Mouse (Mus musculus) kidney, embryonic 16.5 days (tissue): ENCODE data around the gene Osbpl10. TPM values are rescaled to one million over a fixed set of nuclear protein-coding genes. Genes with fewer than 3 reads are reported as not detected.
A peak's percentile ranks its signal among the peaks of the same experiment; 100 is the strongest.

ENCODE experiments used
- ATAC-seq: fragments of 200-750 bp; cut with Nextera tagmentation; 2 replicates; pipeline ENCODE4 v1.8.0; 2017; ENCODE audit warnings: moderate TSS enrichment; ENCODE audit not compliant: low FRiP score, low TSS enrichment
- H3K27ac ChIP-seq: fragments of 300-500 bp; sonication (generic); 2 replicates; pipeline ENCODE4 v1.5.1; 2014; ENCODE audit warnings: low read length
- H3K27me3 ChIP-seq: fragments of 300-500 bp; sonication (generic); 2 replicates; pipeline ENCODE4 v1.6.1; 2014; ENCODE audit warnings: low read length, control low read depth, mixed read lengths; ENCODE audit not compliant: insufficient read depth
- H3K36me3 ChIP-seq: fragments of 300-500 bp; sonication (generic); 2 replicates; pipeline ENCODE4 v1.6.1; 2014; ENCODE audit warnings: low read length, control low read depth, mixed read lengths; ENCODE audit not compliant: insufficient read depth
- H3K4me1 ChIP-seq: fragments of 300-500 bp; sonication (generic); 2 replicates; pipeline ENCODE4 v1.6.1; 2014; ENCODE audit warnings: low read length, control low read depth, mixed read lengths; ENCODE audit not compliant: insufficient read depth
- H3K4me2 ChIP-seq: fragments of 300-500 bp; sonication (generic); replicated peaks from 2 replicates; pipeline ENCODE4 v1.6.1; 2014; ENCODE audit warnings: low read depth, low read length
- H3K4me3 ChIP-seq: fragments of 300-500 bp; sonication (generic); 2 replicates; pipeline ENCODE4 v1.5.1; 2014; ENCODE audit warnings: mild to moderate bottlenecking, low read length
- H3K9ac ChIP-seq: fragments of 300-500 bp; sonication (generic); replicated peaks from 2 replicates; pipeline ENCODE4 v1.6.1; 2014; ENCODE audit warnings: low read length
- H3K9me3 ChIP-seq: fragments of 300-500 bp; sonication (generic); 2 replicates; pipeline ENCODE4 v1.6.1; 2016; ENCODE audit warnings: low read length, control low read depth
- WGBS: fragments of 180-500 bp; shearing (Covaris S2); extraction: QIAGEN DNeasy Blood & Tissue Kit; methylation state at CpG from one replicate; pipeline ENCODE4 v1.1.7; 2014; 5-methylcytosine and 5-hydroxymethylcytosine counted together
- polyA plus RNA-seq: library from polyadenylated mRNA; unstranded; fragments of >200 nt; fragmentation: Nextera tagmentation; extraction: Ambion mirVana; gene quantifications from 2 replicates; pipeline ENCODE4 v1.2.1, GENCODE M21; 2015

Gene Osbpl10
- polyA plus RNA-seq: 2.8 and 3.1 TPM in 2 replicates

DNA sequence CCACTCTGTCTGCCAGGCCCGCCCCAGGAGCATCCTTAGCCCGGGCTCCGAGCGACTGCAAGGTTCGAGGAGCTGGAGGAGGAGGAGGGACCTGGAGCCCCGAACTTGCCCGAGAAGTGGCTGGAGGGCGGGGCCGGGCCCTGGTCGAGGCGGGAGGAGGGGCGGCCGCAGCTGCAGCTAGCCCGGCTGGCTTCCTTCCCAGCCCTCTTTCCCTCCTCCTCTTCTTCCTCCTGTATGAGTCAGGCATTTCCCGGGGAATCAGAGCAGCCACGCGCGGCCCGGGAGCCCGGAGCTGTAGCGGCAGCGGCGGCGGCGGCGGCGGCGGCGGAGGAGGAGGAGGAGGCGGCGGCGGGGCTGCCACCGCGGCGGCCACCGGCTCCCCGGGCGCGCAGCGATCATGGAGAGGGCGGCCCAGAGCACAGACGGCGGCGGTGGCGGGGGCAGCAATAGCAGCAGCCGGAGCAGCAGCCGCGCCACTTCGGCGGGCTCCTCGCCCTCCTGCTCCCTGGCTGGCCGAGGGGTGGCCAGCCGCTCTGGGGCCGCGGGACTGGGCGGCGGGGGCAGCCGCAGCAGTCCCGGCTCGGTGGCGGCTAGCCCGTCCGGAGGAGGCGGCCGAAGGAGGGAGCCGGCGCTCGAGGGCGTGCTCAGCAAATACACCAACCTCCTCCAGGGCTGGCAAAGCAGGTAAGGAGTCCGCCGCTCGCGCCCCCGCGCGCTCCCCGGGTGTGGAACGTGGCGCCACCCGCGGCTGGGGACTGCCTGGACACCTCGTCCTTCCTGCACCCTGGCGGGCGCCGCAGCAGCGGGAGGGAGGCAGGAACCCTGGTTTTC is at the start of gene Osbpl10:
Gene Osbpl10, plus strand, starts transcription at position 289 of the 831 bp plus-strand sequence.
- peak; percentile 89 for ATAC-seq
- peaks cover 21% of the 10 kb centered on the region for H3K4me1 ChIP-seq
- H3K9me3 ChIP-seq: no peaks in the 10 kb centered on the region
- H3K27me3 ChIP-seq: no peaks in the 10 kb centered on the region
- H3K27ac ChIP-seq: peak within 1 kb of the TSS; percentile 85
- no peaks in the 10 kb centered on the region for H3K36me3 ChIP-seq
- WGBS: under 1% methylated on average over 58 of the region's 86 CpGs
- H3K4me2 ChIP-seq: peak within 1 kb of the TSS; percentile 94
- peak within 1 kb of the TSS; percentile 78 for H3K4me3 ChIP-seq
- H3K9ac ChIP-seq: peak within 1 kb of the TSS; percentile 84

DNA sequence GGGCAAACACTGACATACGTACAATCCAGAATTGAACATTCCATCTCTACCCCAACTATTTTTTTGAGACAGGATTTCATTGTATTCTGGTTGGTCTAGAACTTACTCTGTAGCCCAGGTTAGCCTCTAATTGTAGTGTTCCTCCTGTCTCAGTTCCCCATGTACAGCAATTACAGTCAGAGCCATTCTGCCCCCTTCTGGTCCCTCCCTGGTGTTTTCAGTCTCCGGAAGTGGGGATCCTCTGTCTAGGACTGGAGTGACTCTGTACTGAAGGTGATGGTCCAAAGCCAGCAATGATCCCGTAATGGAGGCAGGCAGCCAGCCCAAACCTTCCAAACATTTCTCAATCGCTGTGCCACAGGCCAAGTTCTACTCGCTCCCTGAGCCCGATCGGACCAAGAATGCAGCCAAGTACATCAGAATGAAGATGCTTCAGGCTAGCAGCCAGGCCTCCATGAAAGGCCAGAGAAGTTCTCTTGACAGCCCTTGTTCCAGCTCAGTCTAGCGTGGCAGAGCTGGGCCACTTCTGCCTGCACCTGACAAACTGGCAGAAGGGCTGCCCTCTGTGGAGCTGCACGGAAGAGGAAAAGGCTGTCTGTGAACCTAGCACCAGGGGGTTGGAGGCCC is 47.8 kb upstream of the Osbpl10 start:
- Histone ChIP-seq H3K27me3 (no peaks in the 10 kb centered on the region), H3K4me1 (peaks cover 16% of the 10 kb centered on the region), H3K9ac (no peak overlapping the region), H3K36me3 (no peaks in the 10 kb centered on the region), H3K4me3 (no peak overlapping the region), H3K4me2 (no peak overlapping the region), H3K9me3 (no peaks in the 10 kb centered on the region), H3K27ac (no peak overlapping the region)
- no peak for ATAC-seq
- 74% methylated on average over 9 of the region's 9 CpGs for WGBS

DNA sequence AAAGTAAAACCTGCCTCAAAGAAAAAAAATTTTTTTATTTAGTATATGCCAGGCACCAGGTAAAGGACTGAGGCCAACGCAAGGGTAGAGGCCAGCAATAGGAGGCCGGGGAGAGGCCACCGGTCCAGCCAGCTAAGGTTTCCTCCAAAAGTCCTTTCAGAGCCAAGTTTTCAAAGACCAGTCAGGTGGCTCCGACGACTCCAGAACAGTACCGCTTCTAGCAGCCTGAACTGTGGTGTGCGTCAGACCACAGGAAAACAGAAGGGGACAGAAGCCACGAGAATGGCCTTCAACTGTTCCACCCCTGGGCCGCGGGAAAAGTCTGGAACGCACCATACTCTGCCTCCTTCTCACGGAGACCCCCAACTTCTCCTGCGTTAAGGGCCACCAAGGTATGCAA is 45.8 kb upstream of the Osbpl10 start:
- Histone ChIP-seq H3K36me3 (no peaks in the 10 kb centered on the region), H3K9ac (peak overlapping the region; percentile 80), H3K9me3 (no peaks in the 10 kb centered on the region), H3K27ac (no peak overlapping the region), H3K27me3 (no peaks in the 10 kb centered on the region), H3K4me1 (peaks cover 10% of the 10 kb centered on the region), H3K4me3 (peak overlapping the region; percentile 77), H3K4me2 (peak overlapping the region; percentile 97)
- 16% methylated on average over 13 of the region's 13 CpGs for WGBS
- no peak for ATAC-seq

DNA sequence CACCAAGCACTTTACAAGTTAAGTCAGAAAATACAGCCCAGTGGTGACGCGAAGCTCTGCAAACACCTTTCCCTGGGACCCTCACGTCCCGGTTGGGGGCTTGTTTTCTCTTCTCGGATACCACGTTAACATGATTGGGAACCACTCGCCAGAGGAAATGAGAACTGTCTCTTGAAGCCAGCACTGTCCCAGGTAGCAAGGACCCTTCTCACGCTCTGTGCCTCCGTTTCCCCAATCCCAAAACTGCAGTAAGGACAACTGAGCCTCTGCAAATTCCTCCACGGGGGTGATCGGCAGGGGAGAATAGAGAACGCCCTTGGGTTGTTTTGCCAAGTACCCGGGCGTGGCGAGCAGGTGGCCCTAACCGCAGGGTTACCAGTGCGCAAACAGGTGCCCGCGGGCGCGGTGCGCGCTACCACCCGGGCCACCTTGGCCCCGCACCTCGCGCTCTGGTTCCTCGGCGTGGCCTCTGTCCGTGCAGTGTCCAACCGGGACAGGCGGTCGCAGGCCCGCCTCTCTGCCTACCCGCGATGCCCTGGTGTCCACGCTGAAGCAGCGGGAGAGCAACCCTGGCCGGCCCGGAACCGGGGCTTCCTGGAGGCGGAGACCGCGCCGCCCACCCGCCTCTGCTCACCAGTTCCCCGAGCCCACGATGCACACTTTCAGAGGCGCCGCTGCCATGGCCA is 45.2 kb upstream of the Osbpl10 start:
- Histone ChIP-seq H3K36me3 (no peaks in the 10 kb centered on the region), H3K27ac (peak overlapping the region; percentile 90), H3K27me3 (no peaks in the 10 kb centered on the region), H3K9ac (peak overlapping the region; percentile 80), H3K4me3 (peak overlapping the region; percentile 77), H3K4me1 (peaks cover 10% of the 10 kb centered on the region), H3K4me2 (peak overlapping the region; percentile 97), H3K9me3 (no peaks in the 10 kb centered on the region)
- ATAC-seq: peak; percentile 54
- WGBS: under 1% methylated on average over 50 of the region's 50 CpGs

DNA sequence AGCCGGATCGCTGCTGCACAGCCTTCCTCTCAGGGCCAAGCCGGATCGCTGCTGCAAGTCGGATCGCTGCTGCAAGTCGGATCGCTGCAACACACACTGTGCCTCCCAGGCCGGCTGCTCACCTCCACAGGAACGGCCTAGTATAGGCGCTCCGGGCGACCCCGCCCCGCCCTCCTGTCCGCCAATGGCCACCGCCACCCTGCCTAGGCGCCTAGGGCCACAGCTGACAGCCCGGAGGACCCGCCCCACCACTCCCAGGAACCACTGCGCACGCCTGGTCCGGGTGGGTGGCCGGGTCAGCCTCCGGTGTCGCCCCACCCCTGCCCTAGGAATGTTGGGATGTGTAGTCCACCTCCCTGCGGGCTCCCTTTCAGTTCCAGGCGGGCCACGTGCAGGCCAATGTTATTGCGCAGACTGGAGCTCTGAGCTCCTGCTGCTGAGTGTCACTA is 44.6 kb upstream of the Osbpl10 start, which contains the start of gene Gpd1l:
Gene Gpd1l, minus strand, starts transcription at position 265 of the 449 bp plus-strand sequence.
- peaks cover 10% of the 10 kb centered on the region for H3K4me1 ChIP-seq
- H3K4me3 ChIP-seq: peak within 1 kb of the TSS; percentile 77
- ATAC-seq: peak; percentile 99
- no peaks in the 10 kb centered on the region for H3K9me3 ChIP-seq
- H3K4me2 ChIP-seq: peak within 1 kb of the TSS; percentile 97
- peak within 1 kb of the TSS; percentile 80 for H3K9ac ChIP-seq
- WGBS: under 1% methylated on average over 30 of the region's 30 CpGs
- H3K27ac ChIP-seq: peak within 1 kb of the TSS; percentile 90
- H3K36me3 ChIP-seq: no peaks in the 10 kb centered on the region
- H3K27me3 ChIP-seq: no peaks in the 10 kb centered on the region

DNA sequence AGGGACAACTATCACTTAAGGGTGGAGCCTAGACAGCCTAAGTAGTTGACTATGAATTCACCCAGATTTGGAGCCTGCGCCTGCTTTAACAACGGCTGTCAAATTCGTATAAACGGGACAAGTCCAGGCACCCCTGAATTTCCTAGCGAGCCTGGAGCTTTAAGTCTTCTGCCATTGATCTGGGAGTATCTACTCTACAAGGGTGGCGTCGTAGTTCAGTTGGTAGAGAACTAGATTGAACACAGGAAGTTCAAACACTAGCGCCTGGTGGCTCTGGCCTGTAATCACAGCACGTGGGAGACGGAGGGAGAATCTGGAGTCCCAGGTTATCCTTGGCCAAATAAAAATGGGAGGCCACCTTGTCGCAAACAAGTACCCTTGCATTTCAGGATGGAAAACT is 44.1 kb upstream of the Osbpl10 start:
- Histone ChIP-seq H3K4me3 (peak overlapping the region; percentile 77), H3K4me1 (peaks cover 10% of the 10 kb centered on the region), H3K9ac (peak overlapping the region; percentile 2; the same call in 1 of the 2 replicates), H3K36me3 (no peaks in the 10 kb centered on the region), H3K27me3 (no peaks in the 10 kb centered on the region), H3K27ac (no peak overlapping the region), H3K4me2 (peak overlapping the region; percentile 97), H3K9me3 (no peaks in the 10 kb centered on the region)
- WGBS: 63% methylated on average over 11 of the region's 11 CpGs
- ATAC-seq: no peak

DNA sequence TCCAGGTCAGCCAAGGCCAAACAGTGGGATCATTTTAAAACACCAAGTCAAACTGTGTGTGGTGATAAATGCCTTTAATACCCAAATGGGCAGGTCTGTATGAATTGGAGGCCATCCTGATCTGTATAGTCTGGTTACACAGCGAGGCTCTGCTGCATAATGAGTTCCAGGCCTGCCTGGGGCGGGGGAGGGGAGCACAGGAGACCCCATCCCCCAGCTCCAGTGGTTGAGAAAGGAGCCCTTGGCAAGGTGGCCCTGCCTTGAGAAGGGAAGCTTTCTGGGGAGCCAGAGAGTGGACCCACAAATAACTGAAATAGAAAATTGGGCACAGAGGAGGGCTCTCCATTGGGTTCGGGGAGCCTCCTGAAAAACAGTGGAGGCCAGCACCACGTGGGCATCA is 43.0 kb upstream of the Osbpl10 start:
- Histone ChIP-seq H3K4me2 (no peak overlapping the region), H3K27ac (no peak overlapping the region), H3K27me3 (no peaks in the 10 kb centered on the region), H3K4me1 (peaks cover 10% of the 10 kb centered on the region), H3K4me3 (no peak overlapping the region), H3K9ac (no peak overlapping the region), H3K36me3 (no peaks in the 10 kb centered on the region), H3K9me3 (no peaks in the 10 kb centered on the region)
- 87% methylated on average over 4 of the region's 4 CpGs for WGBS
- no peak for ATAC-seq

DNA sequence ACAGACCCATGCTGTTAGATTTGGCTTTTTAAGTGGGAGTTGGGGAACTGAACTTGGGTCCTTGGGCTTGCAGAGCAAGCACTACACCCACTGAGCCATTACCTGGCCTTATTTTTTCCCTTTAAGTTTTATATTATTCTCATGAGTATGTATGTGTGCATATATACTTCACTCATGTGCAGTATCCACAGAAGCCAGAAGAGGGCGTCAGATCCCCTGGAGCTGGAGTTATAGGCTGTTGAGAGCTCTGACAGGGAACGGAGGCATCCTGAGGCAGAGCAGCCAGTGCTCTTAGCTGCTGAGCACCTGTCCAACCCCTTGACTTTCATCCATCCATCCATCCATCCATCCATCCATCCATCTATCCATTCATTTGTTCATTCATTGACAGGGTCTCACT is 41.7 kb upstream of the Osbpl10 start:
- no peak for ATAC-seq
- Histone ChIP-seq H3K4me2 (no peak overlapping the region), H3K9me3 (no peaks in the 10 kb centered on the region), H3K27ac (no peak overlapping the region), H3K27me3 (no peaks in the 10 kb centered on the region), H3K36me3 (no peaks in the 10 kb centered on the region), H3K9ac (no peak overlapping the region), H3K4me3 (no peak overlapping the region), H3K4me1 (peaks cover 10% of the 10 kb centered on the region)
- WGBS: 81% methylated on average over 2 of the region's 2 CpGs

DNA sequence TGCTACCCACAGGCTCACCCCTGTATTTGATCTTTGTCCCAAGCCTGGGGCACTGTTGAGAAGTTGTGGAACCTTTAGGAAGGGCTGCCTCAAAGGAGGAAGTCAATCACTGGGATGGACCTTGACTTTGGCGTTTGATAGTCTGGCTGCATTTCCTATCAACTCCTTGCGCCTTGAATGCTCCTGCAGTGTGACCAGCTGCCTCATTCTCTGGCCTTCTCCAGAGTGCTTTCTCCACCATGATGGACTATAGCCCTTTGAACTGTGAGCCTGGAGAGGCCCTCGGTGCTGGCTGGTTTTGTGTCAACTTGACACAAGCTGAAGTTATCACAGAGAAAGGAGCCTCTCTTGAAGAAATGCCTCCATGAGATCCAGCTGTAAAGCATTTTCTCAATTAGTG is 33.7 kb upstream of the Osbpl10 start:
- Histone ChIP-seq H3K4me2 (no peak overlapping the region), H3K4me1 (peaks cover 8% of the 10 kb centered on the region; the same call in 1 of the 2 replicates), H3K9me3 (no peaks in the 10 kb centered on the region), H3K27me3 (no peaks in the 10 kb centered on the region), H3K4me3 (no peak overlapping the region), H3K27ac (no peak overlapping the region), H3K9ac (no peak overlapping the region), H3K36me3 (no peaks in the 10 kb centered on the region)
- WGBS: 83% methylated on average over 3 of the region's 3 CpGs
- ATAC-seq: no peak
